29 mouse cellular contexts compared by ENCODE assay signal in the genomic region with DNA sequence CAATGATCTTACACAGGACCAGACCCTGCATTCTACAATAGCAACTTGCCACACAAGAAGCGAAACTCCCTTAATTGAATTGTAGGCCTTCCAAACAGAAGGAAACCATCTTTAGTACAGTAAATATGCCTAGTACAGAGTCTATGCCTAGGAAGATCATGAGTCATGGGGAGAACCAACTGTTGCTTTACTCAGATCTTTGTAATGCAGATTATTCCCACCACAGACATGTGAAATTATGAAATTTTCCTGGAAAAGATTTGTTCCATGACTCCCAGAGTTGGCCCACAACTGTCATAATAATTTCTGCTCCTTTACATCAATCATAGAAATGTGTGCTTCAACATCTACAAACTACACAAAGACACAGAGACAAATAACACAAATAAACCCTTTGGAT.
A peak's percentile ranks its signal among the peaks of the same experiment; 100 is the strongest.
DNase-seq lines count a peak whose midpoint lies in the region; ATAC-seq and TF ChIP-seq lines count a peak whose summit lies in the region.
"Had no signal": no experiment of that assay in that cellular context is flagged by ENCODE, and none has a peak within 500 bp of the region (broad histone marks: within the 10 kb centered on the region; RNA-seq: fewer than 3 reads in every experiment).

No protein-coding gene starts in this region.

- TF ChIP-seq CTCF in embryonic fibroblast, embryonic 13.5 days (IDR thresholded peaks at IDR 0.05; ENCODE audit: borderline replicate concordance, insufficient read depth, low read length), result no peak

- 98% methylated on average over 1 of the region's 1 CpGs for WGBS in forebrain, embryonic 14.5 days

- peak; percentile 87 for DNase-seq in 3T3-L1 (ENCODE audit: low read depth, low spot score)
- peak; percentile 13 for DNase-seq in NIH3T3 (ENCODE audit: low read depth)
- DNase-seq in forebrain, embryonic 14.5 days (ENCODE audit: low spot score), result no peak
- no peak for DNase-seq in yolk sac, embryonic 10.5 days (ENCODE audit: low spot score)
- DNase-seq in lung, postnatal 25 days (ENCODE audit: low spot score), result no peak
- DNase-seq: adrenal gland, adult 2 months; adrenal gland, postnatal 14 days; B cell, adult 2 months; cerebellum, adult 11-12 months; cerebellum, adult 8-10 months; cerebellum, postnatal 10 days; cerebellum, postnatal 36 days; embryo, embryonic 11 days; gastrocnemius, postnatal 25 days; heart, adult 18-20 months; heart, postnatal 10 days; heart, postnatal 36 days had no signal

- no peaks in the 10 kb centered on the region for H3K9me3 ChIP-seq in forebrain, embryonic 14.5 days (replicated peaks; ENCODE audit: control insufficient read depth, low read length)
- H3K9me3 ChIP-seq: embryonic facial prominence, embryonic 10.5 days; embryonic facial prominence, embryonic 13.5 days; forebrain, embryonic 15.5 days; heart, embryonic 12.5 days; heart, embryonic 15.5 days; hindbrain, embryonic 10.5 days; hindbrain, embryonic 13.5 days; intestine, embryonic 15.5 days had no signal

- peak overlapping the region; percentile 81 for H3K27ac ChIP-seq in embryonic fibroblast, embryonic 13.5 days (ENCODE audit: insufficient read depth, low read length)
- H3K27ac ChIP-seq in forebrain, embryonic 14.5 days (ENCODE audit: low read depth, low read length), result no peak overlapping the region
- H3K27ac ChIP-seq: embryonic facial prominence, embryonic 10.5 days; embryonic facial prominence, embryonic 13.5 days; forebrain, embryonic 15.5 days; heart, embryonic 15.5 days; hindbrain, embryonic 10.5 days; hindbrain, embryonic 13.5 days; intestine, embryonic 15.5 days had no signal

- no peak for TF ChIP-seq POLR2A in embryonic fibroblast, embryonic 13.5 days (IDR thresholded peaks at IDR 0.05; ENCODE audit: low read depth, low read length)

- no peak overlapping the region for H3K4me2 ChIP-seq in forebrain, embryonic 14.5 days (ENCODE audit: low read length)
- H3K4me2 ChIP-seq: embryonic facial prominence, embryonic 13.5 days; forebrain, embryonic 15.5 days; heart, embryonic 12.5 days; heart, embryonic 15.5 days; hindbrain, embryonic 13.5 days; intestine, embryonic 15.5 days had no signal

- H3K9ac ChIP-seq in forebrain, embryonic 14.5 days (ENCODE audit: low read length), result no peak overlapping the region
- H3K9ac ChIP-seq: embryonic facial prominence, embryonic 13.5 days; forebrain, embryonic 15.5 days; heart, embryonic 12.5 days; heart, embryonic 15.5 days; hindbrain, embryonic 13.5 days; intestine, embryonic 15.5 days had no signal

- no peaks in the 10 kb centered on the region for H3K36me3 ChIP-seq in forebrain, embryonic 14.5 days (ENCODE audit: control insufficient read depth, insufficient read depth, low read length)
- H3K36me3 ChIP-seq: embryonic facial prominence, embryonic 10.5 days; embryonic facial prominence, embryonic 13.5 days; forebrain, embryonic 15.5 days; heart, embryonic 12.5 days; heart, embryonic 15.5 days; hindbrain, embryonic 10.5 days; hindbrain, embryonic 13.5 days; intestine, embryonic 15.5 days had no signal

- no peak for ATAC-seq in forebrain, embryonic 14.5 days
- ATAC-seq: CD4-positive, CD25-positive, alpha-beta regulatory T cell, adult 4 months; forebrain, embryonic 15.5 days; hindbrain, embryonic 16.5 days; intestine, embryonic 15.5 days; Patski had no signal

- H3K4me3 ChIP-seq in embryonic fibroblast, embryonic 13.5 days (ENCODE audit: insufficient read depth, low read length), result no peak overlapping the region
- no peak overlapping the region for H3K4me3 ChIP-seq in forebrain, embryonic 14.5 days (ENCODE audit: low read depth, low read length)
- H3K4me3 ChIP-seq: embryonic facial prominence, embryonic 10.5 days; embryonic facial prominence, embryonic 13.5 days; forebrain, embryonic 15.5 days; heart, embryonic 12.5 days; heart, embryonic 15.5 days; hindbrain, embryonic 10.5 days; hindbrain, embryonic 13.5 days; intestine, embryonic 15.5 days had no signal

- H3K27me3 ChIP-seq in forebrain, embryonic 14.5 days (replicated peaks; ENCODE audit: control insufficient read depth, insufficient read depth, low read length), result no peaks in the 10 kb centered on the region
- H3K27me3 ChIP-seq: embryonic facial prominence, embryonic 13.5 days; forebrain, embryonic 15.5 days; heart, embryonic 12.5 days; heart, embryonic 15.5 days; hindbrain, embryonic 13.5 days; intestine, embryonic 15.5 days; Patski had no signal

- H3K4me1 ChIP-seq in embryonic fibroblast, embryonic 13.5 days (ENCODE audit: control insufficient read depth, insufficient read depth, low read length), result peaks cover 2% of the 10 kb centered on the region; the same call in 1 of the 2 replicates
- no peaks in the 10 kb centered on the region for H3K4me1 ChIP-seq in forebrain, embryonic 14.5 days (ENCODE audit: control insufficient read depth, insufficient read depth, low read length)
- H3K4me1 ChIP-seq: embryonic facial prominence, embryonic 10.5 days; embryonic facial prominence, embryonic 13.5 days; forebrain, embryonic 15.5 days; heart, embryonic 12.5 days; heart, embryonic 15.5 days; hindbrain, embryonic 10.5 days; hindbrain, embryonic 13.5 days; intestine, embryonic 15.5 days had no signal

Comparison
In these comparisons a context has a peak if more than half of its experiments do, and no peak if none do; other contexts are left out.
1. DNase-seq: peak in 3T3-L1 (single experiment) and NIH3T3 (single experiment); none in forebrain, embryonic 14.5 days (single experiment), yolk sac, embryonic 10.5 days (single experiment) and lung, postnatal 25 days (single experiment).